Mouse (Mus musculus): ENCODE measurements around the gene Ssr3. TPM values are rescaled to one million over a fixed set of nuclear protein-coding genes. Genes with fewer than 3 reads are reported as not detected.

Gene Ssr3
- 247 and 258 TPM in 2 replicates for polyA plus RNA-seq (2016; fragmentation: Nextera tagmentation; extraction: Ambion mirVana)

GRCm38 (mm10) chr3:65392421-65392817 is at the start of gene Ssr3:
Gene Ssr3, minus strand, starts transcription at chr3:65392623.
- Histone ChIP-seq H3K4me1 (replicated peaks) (peaks cover 9% of the 10 kb centered on the region), H3K9me3 (no peaks in the 10 kb centered on the region), H3K4me3 (replicated peaks) (peak within 1 kb of the TSS; percentile 82), H3K27me3 (no peaks in the 10 kb centered on the region), H3K4me2 (peak within 1 kb of the TSS; percentile 87), H3K27ac (peak within 1 kb of the TSS; percentile 91), H3K9ac (replicated peaks) (peak within 1 kb of the TSS; percentile 83), H3K36me3 (peaks cover 29% of the 10 kb centered on the region)
- WGBS, result 0% methylated on average over 36 of the region's 36 CpGs
- ATAC-seq (ENCODE audit: insufficient number of reproducible peaks, insufficient read depth, low FRiP score, low TSS enrichment, low read depth), result peak; percentile 97

- 0 out of 2 replicates have a peak, but pooled peaks have one; percentile 42 for ATAC-seq (ENCODE audit: insufficient number of reproducible peaks, insufficient read depth, low FRiP score, low TSS enrichment, low read depth)
Observed at GRCm38 (mm10) chr3:65441586-65442111, 49.2 kb upstream of the Ssr3 start.

GRCm38 (mm10) chr3:65438511-65439228 is 46.2 kb upstream of the Ssr3 start:
- Histone ChIP-seq H3K36me3 (no peaks in the 10 kb centered on the region), H3K4me2 (no peak overlapping the region), H3K9ac (replicated peaks) (no peak overlapping the region), H3K27ac (no peak overlapping the region), H3K4me1 (replicated peaks) (peaks cover 17% of the 10 kb centered on the region), H3K9me3 (no peaks in the 10 kb centered on the region), H3K4me3 (replicated peaks) (no peak overlapping the region), H3K27me3 (no peaks in the 10 kb centered on the region)
- 77% methylated on average over 7 of the region's 7 CpGs for WGBS
- ATAC-seq (ENCODE audit: insufficient number of reproducible peaks, insufficient read depth, low FRiP score, low TSS enrichment, low read depth), result no peak

More at GRCm38 (mm10) chr3:65441586-65442111, 49.2 kb upstream of the Ssr3 start:
- Histone ChIP-seq H3K4me1 (replicated peaks) (peaks cover 17% of the 10 kb centered on the region), H3K27ac (peak overlapping the region; percentile 73), H3K9me3 (no peaks in the 10 kb centered on the region), H3K4me2 (peak overlapping the region; percentile 37), H3K36me3 (no peaks in the 10 kb centered on the region), H3K4me3 (replicated peaks) (no peak overlapping the region), H3K27me3 (no peaks in the 10 kb centered on the region), H3K9ac (replicated peaks) (peak overlapping the region; percentile 49)
- WGBS, result 22% methylated on average over 8 of the region's 8 CpGs

- no peak overlapping the region for H3K4me3 ChIP-seq (replicated peaks)
- no peaks in the 10 kb centered on the region for H3K9me3 ChIP-seq
- no peak overlapping the region for H3K27ac ChIP-seq
- H3K4me2 ChIP-seq, result no peak overlapping the region
- H3K36me3 ChIP-seq, result no peaks in the 10 kb centered on the region
- H3K9ac ChIP-seq (replicated peaks), result no peak overlapping the region
- H3K27me3 ChIP-seq, result no peaks in the 10 kb centered on the region
- H3K4me1 ChIP-seq (replicated peaks), result no peaks in the 10 kb centered on the region
- no peak for ATAC-seq (ENCODE audit: insufficient number of reproducible peaks, insufficient read depth, low FRiP score, low TSS enrichment, low read depth)
- 88% methylated on average over 2 of the region's 2 CpGs for WGBS
Observed at GRCm38 (mm10) chr3:65435812-65436211, 43.4 kb upstream of the Ssr3 start.

GRCm38 (mm10) chr3:65435101-65435571 is 42.7 kb upstream of the Ssr3 start:
- H3K4me2 ChIP-seq, result no peak overlapping the region
- no peaks in the 10 kb centered on the region for H3K36me3 ChIP-seq
- no peak overlapping the region for H3K4me3 ChIP-seq (replicated peaks)
- no peaks in the 10 kb centered on the region for H3K27me3 ChIP-seq
- H3K9me3 ChIP-seq, result no peaks in the 10 kb centered on the region
- H3K9ac ChIP-seq (replicated peaks), result no peak overlapping the region
- WGBS, result 91% methylated on average over 11 of the region's 11 CpGs
- H3K27ac ChIP-seq, result no peak overlapping the region
- no peaks in the 10 kb centered on the region for H3K4me1 ChIP-seq (replicated peaks)
- ATAC-seq (ENCODE audit: insufficient number of reproducible peaks, insufficient read depth, low FRiP score, low TSS enrichment, low read depth), result no peak

GRCm38 (mm10) chr3:65432236-65432635 is 39.8 kb upstream of the Ssr3 start:
- 93% methylated on average over 5 of the region's 5 CpGs for WGBS
- no peaks in the 10 kb centered on the region for H3K4me1 ChIP-seq (replicated peaks)
- no peak for ATAC-seq (ENCODE audit: insufficient number of reproducible peaks, insufficient read depth, low FRiP score, low TSS enrichment, low read depth)
- H3K27me3 ChIP-seq, result no peaks in the 10 kb centered on the region
- no peak overlapping the region for H3K9ac ChIP-seq (replicated peaks)
- no peak overlapping the region for H3K27ac ChIP-seq
- H3K4me2 ChIP-seq, result no peak overlapping the region
- H3K4me3 ChIP-seq (replicated peaks), result no peak overlapping the region
- H3K9me3 ChIP-seq, result no peaks in the 10 kb centered on the region
- no peaks in the 10 kb centered on the region for H3K36me3 ChIP-seq

- Histone ChIP-seq H3K27me3 (no peaks in the 10 kb centered on the region), H3K9me3 (no peaks in the 10 kb centered on the region), H3K4me2 (no peak overlapping the region), H3K27ac (no peak overlapping the region), H3K9ac (replicated peaks) (no peak overlapping the region), H3K36me3 (no peaks in the 10 kb centered on the region), H3K4me3 (replicated peaks) (no peak overlapping the region), H3K4me1 (replicated peaks) (no peaks in the 10 kb centered on the region; the same call in 1 of the 2 replicates)
- ATAC-seq (ENCODE audit: insufficient number of reproducible peaks, insufficient read depth, low FRiP score, low TSS enrichment, low read depth), result no peak
- WGBS, result 82% methylated on average over 3 of the region's 3 CpGs
Observed at GRCm38 (mm10) chr3:65419706-65420105, 27.3 kb upstream of the Ssr3 start.

- Histone ChIP-seq H3K9me3 (no peaks in the 10 kb centered on the region), H3K4me1 (replicated peaks) (no peaks in the 10 kb centered on the region; the same call in 1 of the 2 replicates), H3K4me3 (replicated peaks) (no peak overlapping the region), H3K36me3 (no peaks in the 10 kb centered on the region), H3K9ac (replicated peaks) (no peak overlapping the region), H3K27me3 (no peaks in the 10 kb centered on the region), H3K27ac (no peak overlapping the region), H3K4me2 (no peak overlapping the region)
- WGBS, result 34% methylated on average over 5 of the region's 5 CpGs
- ATAC-seq (ENCODE audit: insufficient number of reproducible peaks, insufficient read depth, low FRiP score, low TSS enrichment, low read depth), result no peak
Observed at GRCm38 (mm10) chr3:65417913-65418594, 25.6 kb upstream of the Ssr3 start.

- no peak for ATAC-seq (ENCODE audit: insufficient number of reproducible peaks, insufficient read depth, low FRiP score, low TSS enrichment, low read depth)
- Histone ChIP-seq H3K27me3 (no peaks in the 10 kb centered on the region), H3K27ac (no peak overlapping the region), H3K4me2 (no peak overlapping the region), H3K9ac (replicated peaks) (no peak overlapping the region), H3K4me3 (replicated peaks) (no peak overlapping the region), H3K36me3 (no peaks in the 10 kb centered on the region), H3K4me1 (replicated peaks) (no peaks in the 10 kb centered on the region; the same call in 1 of the 2 replicates), H3K9me3 (no peaks in the 10 kb centered on the region)
Observed at GRCm38 (mm10) chr3:65416571-65416970, 24.1 kb upstream of the Ssr3 start.

- ATAC-seq (ENCODE audit: insufficient number of reproducible peaks, insufficient read depth, low FRiP score, low TSS enrichment, low read depth), result no peak
- no peak overlapping the region for H3K27ac ChIP-seq
- no peak overlapping the region for H3K9ac ChIP-seq (replicated peaks)
Observed at GRCm38 (mm10) chr3:65407891-65408290, 15.5 kb upstream of the Ssr3 start.

GRCm38 (mm10) chr3:65405781-65406180 is 13.4 kb upstream of the Ssr3 start:
- Histone ChIP-seq H3K4me1 (replicated peaks) (0 out of 2 replicates have a peak, but pooled peaks cover 2% of the 10 kb centered on the region), H3K27ac (no peak overlapping the region), H3K27me3 (no peaks in the 10 kb centered on the region), H3K36me3 (no peaks in the 10 kb centered on the region), H3K9ac (replicated peaks) (no peak overlapping the region), H3K9me3 (no peaks in the 10 kb centered on the region), H3K4me2 (no peak overlapping the region), H3K4me3 (replicated peaks) (no peak overlapping the region)
- WGBS, result 72% methylated on average over 4 of the region's 4 CpGs
- no peak for ATAC-seq (ENCODE audit: insufficient number of reproducible peaks, insufficient read depth, low FRiP score, low TSS enrichment, low read depth)

More at GRCm38 (mm10) chr3:65407891-65408290, 15.5 kb upstream of the Ssr3 start:
- 0 out of 2 replicates have a peak, but pooled peaks cover 2% of the 10 kb centered on the region for H3K4me1 ChIP-seq (replicated peaks)
- H3K27me3 ChIP-seq, result no peaks in the 10 kb centered on the region
- no peak overlapping the region for H3K4me3 ChIP-seq (replicated peaks)
- H3K4me2 ChIP-seq, result no peak overlapping the region
- no peaks in the 10 kb centered on the region for H3K9me3 ChIP-seq
- no peaks in the 10 kb centered on the region for H3K36me3 ChIP-seq

Measured in limb, embryonic 12.5 days (tissue).